Mouse (Mus musculus) midbrain, embryonic 15.5 days (tissue): ENCODE data around the gene Mthfd2. TPM values are rescaled to one million over a fixed set of nuclear protein-coding genes. Genes with fewer than 3 reads are reported as not detected.

Source experiments
- ATAC-seq: fragments of 200-750 bp; cut with Nextera tagmentation; replicated peaks from 2 replicates; pipeline ENCODE4 v1.8.0; 2017; ENCODE audit warnings: moderate TSS enrichment
- H3K27ac ChIP-seq: fragments of 300-500 bp; sonication (generic); 2 replicates; pipeline ENCODE4 v1.5.1; 2015; ENCODE audit warnings: mild to moderate bottlenecking, inconsistent platforms
- H3K27me3 ChIP-seq: fragments of 300-500 bp; sonication (generic); replicated peaks from 2 replicates; pipeline ENCODE4 v1.6.1; 2015; ENCODE audit warnings: inconsistent platforms
- H3K36me3 ChIP-seq: fragments of 300-500 bp; sonication (generic); replicated peaks from 2 replicates; pipeline ENCODE4 v1.6.1; 2015; ENCODE audit warnings: inconsistent platforms
- H3K4me1 ChIP-seq: fragments of 300-500 bp; sonication (generic); 2 replicates; pipeline ENCODE4 v1.6.1; 2015; ENCODE audit warnings: inconsistent platforms
- H3K4me2 ChIP-seq: fragments of 300-500 bp; sonication (generic); 2 replicates; pipeline ENCODE4 v1.6.1; 2015; ENCODE audit warnings: inconsistent platforms, mild to moderate bottlenecking, moderate library complexity
- H3K4me3 ChIP-seq: fragments of 300-500 bp; sonication (generic); 2 replicates; pipeline ENCODE4 v1.5.1; 2015; ENCODE audit warnings: mild to moderate bottlenecking, inconsistent platforms
- H3K9ac ChIP-seq: fragments of 300-500 bp; sonication (generic); 2 replicates; pipeline ENCODE4 v1.6.1; 2015; ENCODE audit warnings: mild to moderate bottlenecking, inconsistent platforms
- H3K9me3 ChIP-seq: fragments of 300-500 bp; sonication (generic); 2 replicates; pipeline ENCODE4 v1.6.1; 2016; ENCODE audit warnings: inconsistent platforms
- WGBS: fragments of 180-500 bp; shearing (Covaris S2); methylation state at CpG from one replicate; pipeline ENCODE4 v1.1.7; 2015; ENCODE audit warnings: mixed read lengths; 5-methylcytosine and 5-hydroxymethylcytosine counted together
- polyA plus RNA-seq: library from polyadenylated mRNA; unstranded; fragments of >200 nt; fragmentation: Nextera tagmentation; extraction: Ambion mirVana; gene quantifications from 2 replicates; pipeline ENCODE4 v1.2.1, GENCODE M21; 2015

Gene Mthfd2
- polyA plus RNA-seq, 1 experiment from 2014 or later = 31.0 TPM

- Histone ChIP-seq H3K9ac (no peak overlapping the region), H3K9me3 (no peaks in the 10 kb centered on the region), H3K4me2 (no peak overlapping the region), H3K4me3 (no peak overlapping the region), H3K27me3 (no peaks in the 10 kb centered on the region), H3K27ac (no peak overlapping the region), H3K36me3 (no peaks in the 10 kb centered on the region), H3K4me1 (no peaks in the 10 kb centered on the region)
- 82% methylated on average over 7 of the region's 7 CpGs for WGBS
- ATAC-seq = no peak
These were observed 25.1 kb downstream of the Mthfd2 start for GRCm38 (mm10) chr6:83300447-83301229.

- ATAC-seq = no peak
- H3K4me3 ChIP-seq = no peak overlapping the region
- H3K9ac ChIP-seq = no peak overlapping the region
- no peak overlapping the region for H3K4me2 ChIP-seq
- no peaks in the 10 kb centered on the region for H3K27me3 ChIP-seq
- H3K4me1 ChIP-seq = no peaks in the 10 kb centered on the region
- no peaks in the 10 kb centered on the region for H3K36me3 ChIP-seq
- WGBS = 77% methylated on average over 8 of the region's 8 CpGs
- H3K27ac ChIP-seq = no peak overlapping the region
- no peaks in the 10 kb centered on the region; the same call in 1 of the 2 replicates for H3K9me3 ChIP-seq
These were observed 45.3 kb downstream of the Mthfd2 start for GRCm38 (mm10) chr6:83280256-83280955.

GRCm38 (mm10) chr6:83278881-83279280, 46.8 kb downstream of the Mthfd2 start:
- no peak overlapping the region for H3K4me2 ChIP-seq
- no peaks in the 10 kb centered on the region; the same call in 1 of the 2 replicates for H3K9me3 ChIP-seq
- H3K27me3 ChIP-seq = no peaks in the 10 kb centered on the region
- 29% methylated on average over 2 of the region's 2 CpGs for WGBS
- no peaks in the 10 kb centered on the region for H3K36me3 ChIP-seq
- ATAC-seq = no peak
- H3K9ac ChIP-seq = no peak overlapping the region
- no peak overlapping the region for H3K4me3 ChIP-seq
- H3K27ac ChIP-seq = no peak overlapping the region
- H3K4me1 ChIP-seq = no peaks in the 10 kb centered on the region

- no peaks in the 10 kb centered on the region for H3K27me3 ChIP-seq
- WGBS = 74% methylated on average over 13 of the region's 13 CpGs
- H3K9ac ChIP-seq = no peak overlapping the region
These were observed 48.6 kb downstream of the Mthfd2 start for GRCm38 (mm10) chr6:83277151-83277550.

GRCm38 (mm10) chr6:83273733-83274132, 52.0 kb downstream of the Mthfd2 start:
- 88% methylated on average over 11 of the region's 11 CpGs for WGBS
- no peak overlapping the region for H3K27ac ChIP-seq

More at GRCm38 (mm10) chr6:83277151-83277550, 48.6 kb downstream of the Mthfd2 start:
- Histone ChIP-seq H3K4me3 (no peak overlapping the region), H3K36me3 (no peaks in the 10 kb centered on the region), H3K27ac (no peak overlapping the region), H3K9me3 (no peaks in the 10 kb centered on the region; the same call in 1 of the 2 replicates), H3K4me2 (no peak overlapping the region), H3K4me1 (no peaks in the 10 kb centered on the region)
- ATAC-seq = no peak

GRCm38 (mm10) chr6:83268144-83269010, 57.3 kb downstream of the Mthfd2 start:
- peaks cover 14% of the 10 kb centered on the region for H3K4me1 ChIP-seq
- H3K9me3 ChIP-seq = no peaks in the 10 kb centered on the region
- H3K27ac ChIP-seq = peak overlapping the region; percentile 86
- H3K9ac ChIP-seq = peak overlapping the region; percentile 45
- ATAC-seq = peak; percentile 96
- H3K36me3 ChIP-seq = no peaks in the 10 kb centered on the region
- no peaks in the 10 kb centered on the region for H3K27me3 ChIP-seq
- peak overlapping the region; percentile 54 for H3K4me2 ChIP-seq
- H3K4me3 ChIP-seq = peak overlapping the region; percentile 42
- 1% methylated on average over 28 of the region's 28 CpGs for WGBS

More at GRCm38 (mm10) chr6:83273733-83274132, 52.0 kb downstream of the Mthfd2 start:
- Histone ChIP-seq H3K27me3 (no peaks in the 10 kb centered on the region), H3K9ac (no peak overlapping the region), H3K4me2 (no peak overlapping the region), H3K4me1 (0 out of 2 replicates have a peak, but pooled peaks cover 3% of the 10 kb centered on the region), H3K36me3 (no peaks in the 10 kb centered on the region), H3K4me3 (no peak overlapping the region), H3K9me3 (no peaks in the 10 kb centered on the region)
- ATAC-seq = no peak

- no peaks in the 10 kb centered on the region for H3K27me3 ChIP-seq
- no peaks in the 10 kb centered on the region for H3K36me3 ChIP-seq
- H3K9ac ChIP-seq = no peak overlapping the region
- no peaks in the 10 kb centered on the region for H3K9me3 ChIP-seq
- peak overlapping the region; percentile 54 for H3K4me2 ChIP-seq
- H3K4me1 ChIP-seq = peaks cover 14% of the 10 kb centered on the region
- no peak overlapping the region for H3K4me3 ChIP-seq
- 63% methylated on average over 4 of the region's 4 CpGs for WGBS
- ATAC-seq = no peak
- peak overlapping the region; percentile 86 for H3K27ac ChIP-seq
These were observed 58.1 kb downstream of the Mthfd2 start for GRCm38 (mm10) chr6:83267616-83268015.

- no peak overlapping the region for H3K4me2 ChIP-seq
- H3K4me3 ChIP-seq = no peak overlapping the region
- ATAC-seq = no peak
- 63% methylated on average over 4 of the region's 4 CpGs for WGBS
- no peak overlapping the region for H3K9ac ChIP-seq
- H3K4me1 ChIP-seq = peaks cover 14% of the 10 kb centered on the region
- H3K27ac ChIP-seq = no peak overlapping the region
- no peaks in the 10 kb centered on the region for H3K27me3 ChIP-seq
- H3K9me3 ChIP-seq = no peaks in the 10 kb centered on the region
- H3K36me3 ChIP-seq = no peaks in the 10 kb centered on the region
These were observed 60.1 kb downstream of the Mthfd2 start for GRCm38 (mm10) chr6:83265653-83266052.

- Histone ChIP-seq H3K4me2 (no peak overlapping the region), H3K27me3 (no peaks in the 10 kb centered on the region), H3K9ac (no peak overlapping the region), H3K4me1 (peaks cover 14% of the 10 kb centered on the region), H3K36me3 (no peaks in the 10 kb centered on the region), H3K9me3 (no peaks in the 10 kb centered on the region), H3K27ac (no peak overlapping the region), H3K4me3 (no peak overlapping the region)
- ATAC-seq = no peak
These were observed 60.5 kb downstream of the Mthfd2 start for GRCm38 (mm10) chr6:83265253-83265652.

- H3K27ac ChIP-seq = no peak overlapping the region
- no peak for ATAC-seq
- H3K4me1 ChIP-seq = peaks cover 14% of the 10 kb centered on the region
- no peaks in the 10 kb centered on the region for H3K36me3 ChIP-seq
- no peak overlapping the region for H3K4me2 ChIP-seq
- 96% methylated on average over 1 of the region's 1 CpGs for WGBS
- H3K27me3 ChIP-seq = no peaks in the 10 kb centered on the region
- no peak overlapping the region for H3K4me3 ChIP-seq
- no peaks in the 10 kb centered on the region for H3K9me3 ChIP-seq
- H3K9ac ChIP-seq = no peak overlapping the region
These were observed 61.2 kb downstream of the Mthfd2 start for GRCm38 (mm10) chr6:83264516-83264915.
